Mouse (Mus musculus) lung, postnatal 36 days (tissue): ENCODE measurements around the gene Oosp2.

ENCODE experiments used
- DNase-seq: peaks from one replicate; pipeline ENCODE4 v3.0.0; 2022; ENCODE audit warnings: mixed read lengths

Oosp2 gene

GRCm38 (mm10) chr19:11602026-11602425 lies 58.3 kb downstream of the Oosp2 start:
- DNase-seq, result peak; percentile 60

DNA sequence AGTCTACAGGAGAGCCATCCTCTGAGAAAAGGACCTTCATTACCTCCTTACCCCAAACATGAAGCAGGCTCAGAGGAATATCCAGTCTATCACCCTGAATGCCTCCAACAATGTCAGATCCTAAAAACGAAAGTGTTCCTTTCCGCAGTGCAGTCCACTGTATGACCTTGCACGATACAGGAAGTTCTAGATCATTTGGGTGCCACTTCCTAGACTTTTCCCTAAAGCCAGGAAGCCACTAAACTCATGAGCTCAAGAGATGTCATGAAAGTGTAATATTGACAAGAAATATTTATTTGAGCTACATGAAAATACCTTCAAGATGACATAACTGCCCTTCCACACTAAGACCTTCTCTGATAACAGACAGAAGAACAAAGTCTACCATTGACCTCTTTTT lies 59.0 kb downstream of the Oosp2 start:
- DNase-seq, result no peak
